Mouse (Mus musculus): ENCODE measurements around the gene Ptprj.

DNA sequence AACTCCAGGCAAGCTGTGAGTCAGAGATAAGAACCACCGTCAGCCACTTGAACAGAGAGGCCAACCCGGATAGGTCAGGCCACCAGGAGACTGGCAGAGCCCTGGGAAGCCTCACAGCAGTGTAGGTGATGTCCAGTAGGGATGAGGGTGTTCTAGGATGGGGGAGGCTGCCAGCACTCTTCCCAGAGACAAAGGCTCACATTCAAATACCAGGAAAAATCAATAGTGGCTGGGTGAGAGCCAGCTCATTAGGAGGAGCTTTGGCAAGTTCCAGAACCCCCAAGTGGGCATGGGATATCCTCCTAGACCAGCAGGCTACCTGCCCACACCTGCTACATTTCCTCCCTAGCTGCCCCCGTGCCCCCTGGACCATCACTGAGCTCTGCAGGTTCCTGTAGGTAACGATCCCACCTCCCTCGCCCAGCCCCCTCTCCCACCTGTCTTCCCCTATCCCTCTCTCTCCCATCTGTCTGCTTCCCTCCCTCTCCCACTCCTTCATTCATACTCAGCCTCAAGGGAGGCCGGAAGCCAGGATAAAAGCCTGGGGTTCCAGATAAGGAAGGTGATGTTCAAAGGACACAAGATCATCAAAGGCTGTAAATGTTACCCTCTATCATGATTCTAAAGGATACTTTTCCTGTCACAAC is 20.1 kb downstream of the Ptprj start:
- TF ChIP-seq CTCF (IDR thresholded peaks at IDR 0.05; ENCODE audit: borderline replicate concordance, insufficient read depth, low read depth, low read length): no peak
- TF ChIP-seq POLR2A (IDR thresholded peaks at IDR 0.05; ENCODE audit: borderline replicate concordance, insufficient read depth, low read length): no peak

Data from cerebellum, adult 2 months (tissue).